Mouse (Mus musculus) right cerebral cortex, adult 2 months (tissue): ENCODE measurements around the gene Olfr702.

Experiments
- DNase-seq, 2 experiments: peaks; one replicate each; pipeline ENCODE4 v3.0.0; 2021 to 2022; ENCODE audit warnings: low spot score in 2 of 2

Olfr702 gene

DNA sequence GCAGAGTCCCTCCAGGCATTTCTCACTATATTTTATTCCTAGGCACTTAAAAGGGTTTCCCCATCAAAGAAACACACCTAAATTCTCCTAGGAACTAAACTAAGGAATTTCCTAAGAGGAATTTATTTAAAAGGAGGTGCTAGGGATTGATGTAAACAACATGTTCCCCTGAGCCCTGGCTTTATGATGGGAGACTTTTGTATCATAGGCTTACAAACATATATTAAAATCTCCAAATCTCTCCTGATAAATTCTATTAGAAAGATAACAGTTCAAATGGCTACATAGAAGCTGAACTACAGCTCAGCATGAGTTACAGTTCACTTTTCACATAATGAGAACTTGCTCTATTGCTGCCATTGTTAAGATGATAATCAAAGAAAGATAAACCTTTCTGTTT lies at the start of gene Olfr702:
TSS of gene Olfr702 (minus strand) at position 101 of the 400 bp plus-strand sequence.
- DNase-seq = no peak

GRCm38 (mm10) chr7:106876791-106877190 lies 43.1 kb upstream of the Olfr702 start, which contains the start of gene Olfr705:
Olfr705 (minus strand) TSS chr7:106876891.
- DNase-seq = no peak

DNA sequence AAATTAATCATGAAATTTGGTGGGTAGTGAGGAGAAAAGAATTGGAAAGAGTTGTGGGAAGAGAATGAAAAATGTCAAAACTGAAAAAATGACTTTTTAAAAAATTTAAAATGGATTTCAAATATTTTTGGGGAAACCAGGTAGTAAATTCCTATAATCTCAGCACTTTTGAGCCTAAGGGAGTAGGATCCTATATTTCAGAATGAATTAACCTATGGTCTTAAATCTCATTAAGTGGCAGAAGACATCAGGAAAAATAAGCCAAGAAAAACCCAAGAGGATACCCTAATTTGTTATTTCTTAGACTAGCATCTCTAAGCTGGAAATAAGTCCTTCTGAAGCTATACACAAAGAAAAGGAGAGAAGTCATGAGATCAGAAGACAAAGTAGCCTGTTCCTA lies 29.2 kb upstream of the Olfr702 start, which contains the start of gene Olfr704:
TSS of gene Olfr704 (plus strand) at position 301 of the 400 bp plus-strand sequence.
- no peak for DNase-seq

GRCm38 (mm10) chr7:106843060-106843459 lies 9.4 kb upstream of the Olfr702 start, which contains the start of gene Olfr703:
Olfr703 (plus strand) TSS chr7:106843360.
- no peak for DNase-seq

DNA sequence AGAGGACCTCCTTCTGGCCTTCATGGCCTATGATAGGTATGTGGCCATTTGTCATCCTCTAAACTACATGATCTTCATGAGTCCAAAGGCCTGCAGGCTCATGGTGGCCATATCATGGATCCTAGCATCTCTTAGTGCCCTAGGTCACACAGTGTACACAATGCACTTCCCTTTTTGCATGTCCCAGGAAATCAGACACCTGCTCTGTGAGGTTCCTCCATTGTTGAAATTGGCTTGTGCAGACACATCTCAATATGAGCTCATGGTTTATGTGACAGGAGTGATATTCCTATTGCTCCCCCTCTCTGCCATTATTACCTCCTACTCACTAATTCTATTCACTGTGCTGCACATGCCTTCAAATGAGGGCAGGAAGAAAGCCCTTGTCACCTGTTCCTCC lies 15.3 kb downstream of the Olfr702 start:
- no peak for DNase-seq

DNA sequence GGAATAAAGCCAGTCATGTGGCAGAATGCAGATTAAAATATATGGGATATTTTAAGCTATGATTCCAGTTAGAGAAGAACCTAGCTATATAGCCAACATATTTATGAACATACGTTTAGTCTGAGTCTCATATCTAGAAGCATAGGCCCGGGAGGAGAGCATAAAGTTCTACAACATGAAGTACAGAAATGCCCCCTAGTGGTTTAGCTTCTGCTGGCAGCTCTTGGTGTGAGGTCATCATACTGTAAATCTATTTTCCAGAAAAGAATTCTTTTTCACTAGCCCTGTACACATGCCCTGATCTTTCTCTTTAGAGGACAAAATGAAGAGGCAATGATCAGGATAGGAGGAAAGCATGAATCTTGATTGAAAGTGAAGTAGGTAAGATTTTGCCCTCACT lies 17.9 kb downstream of the Olfr702 start:
- no peak for DNase-seq

- DNase-seq = no peak
Measured at GRCm38 (mm10) chr7:106813829-106814228, 19.9 kb downstream of the Olfr702 start, which contains the start of gene Olfr701. Olfr701 (plus strand) TSS chr7:106814129.

GRCm38 (mm10) chr7:106808734-106809133 lies 25.0 kb downstream of the Olfr702 start, which contains the start of gene Olfr700:
Olfr700 (minus strand) TSS chr7:106808834.
- DNase-seq = no peak

DNA sequence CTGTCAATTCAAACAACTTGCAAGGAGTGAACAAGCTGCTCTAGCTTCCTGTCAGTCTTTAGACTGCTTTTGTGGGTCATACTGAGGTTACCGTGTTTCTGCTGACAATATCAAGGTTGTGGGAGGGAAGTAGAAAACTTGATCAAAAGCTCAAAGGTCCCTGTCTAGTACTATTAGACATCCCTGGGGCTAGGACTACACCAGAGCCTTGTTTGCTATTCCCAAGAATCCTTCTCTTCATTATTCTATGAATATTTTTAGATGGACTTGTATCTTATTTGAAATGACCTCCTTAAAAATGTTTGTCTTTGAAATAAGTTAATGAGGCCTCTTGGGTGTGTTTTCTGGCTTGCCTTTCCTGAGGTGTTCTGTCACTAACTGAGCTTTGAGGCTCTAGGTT lies 40.6 kb downstream of the Olfr702 start, which contains the start of gene Olfr699:
TSS of gene Olfr699 (minus strand) at position 101 of the 400 bp plus-strand sequence.
- no peak for DNase-seq

GRCm38 (mm10) chr7:106788330-106788729 lies 45.4 kb downstream of the Olfr702 start:
- no peak for DNase-seq
